Mouse (Mus musculus) liver, embryonic 11.5 days (tissue): ENCODE measurements around the gene Sorl1. TPM values are rescaled to one million over a fixed set of nuclear protein-coding genes. Genes with fewer than 3 reads are reported as not detected.

Source experiments
- ATAC-seq: fragments of 200-750 bp; cut with Nextera tagmentation; replicated peaks from 2 replicates; pipeline ENCODE4 v1.8.0; 2017; ENCODE audit warnings: moderate number of reproducible peaks, mild to moderate bottlenecking, moderate TSS enrichment, moderate library complexity; ENCODE audit not compliant: low FRiP score
- DNase-seq: peaks from one replicate; pipeline ENCODE4 v3.0.0-alpha.2; 2017; ENCODE audit warnings: low spot score
- H3K27ac ChIP-seq: fragments of 300-500 bp; sonication (generic); 2 replicates; pipeline ENCODE4 v1.5.1; 2014; ENCODE audit warnings: mild to moderate bottlenecking, low read depth, low read length, control low read depth
- H3K27me3 ChIP-seq: fragments of 300-500 bp; sonication (generic); replicated peaks from 2 replicates; pipeline ENCODE4 v1.6.1; 2014; ENCODE audit warnings: low read length, mixed read lengths; ENCODE audit not compliant: control insufficient read depth, insufficient read depth
- H3K36me3 ChIP-seq: fragments of 300-500 bp; sonication (generic); 2 replicates; pipeline ENCODE4 v1.6.1; 2014; ENCODE audit warnings: mild to moderate bottlenecking, low read length, moderate library complexity, mixed read lengths; ENCODE audit not compliant: control insufficient read depth, insufficient read depth
- H3K4me1 ChIP-seq: fragments of 300-500 bp; sonication (generic); replicated peaks from 2 replicates; pipeline ENCODE4 v1.6.1; 2014; ENCODE audit warnings: low read length, mixed read lengths; ENCODE audit not compliant: control insufficient read depth, insufficient read depth
- H3K4me2 ChIP-seq: fragments of 300-500 bp; sonication (generic); 2 replicates; pipeline ENCODE4 v1.6.1; 2014; ENCODE audit warnings: mild to moderate bottlenecking, control low read depth, moderate library complexity
- H3K4me3 ChIP-seq: fragments of 300-500 bp; sonication (generic); 2 replicates; pipeline ENCODE4 v1.5.1; 2014; ENCODE audit warnings: low read depth, low read length, control low read depth
- H3K9ac ChIP-seq: fragments of 300-500 bp; sonication (generic); 2 replicates; pipeline ENCODE4 v1.6.1; 2014; ENCODE audit warnings: low read depth, low read length, control low read depth
- H3K9me3 ChIP-seq: fragments of 300-500 bp; sonication (generic); 2 replicates; pipeline ENCODE4 v1.6.1; 2016; ENCODE audit warnings: low read length, inconsistent platforms, mixed read lengths; ENCODE audit not compliant: control insufficient read depth
- WGBS: fragments of 180-500 bp; shearing (Covaris S2); extraction: QIAGEN DNeasy Blood & Tissue Kit; methylation state at CpG from one replicate; pipeline ENCODE4 v1.1.7; 2014; 5-methylcytosine and 5-hydroxymethylcytosine counted together
- polyA plus RNA-seq: library from polyadenylated mRNA; unstranded; fragments of >200 nt; fragmentation: Nextera tagmentation; extraction: Ambion mirVana; gene quantifications from 2 replicates; pipeline ENCODE4 v1.2.1, GENCODE M21; 2014

Sorl1 gene
- polyA plus RNA-seq = 1.8 and 2.1 TPM in 2 replicates

GRCm38 (mm10) chr9:42123713-42124576 lies at the start of gene Sorl1:
Sorl1 (minus strand) TSS chr9:42124297.
- WGBS = 1% methylated on average over 84 of the region's 94 CpGs
- no peaks in the 10 kb centered on the region for H3K4me1 ChIP-seq
- peak; percentile 46 for DNase-seq
- peak within 1 kb of the TSS; percentile 91 for H3K4me2 ChIP-seq
- ATAC-seq = no peak; the same call in 1 of the 2 replicates
- H3K36me3 ChIP-seq = no peaks in the 10 kb centered on the region
- H3K4me3 ChIP-seq = peak within 1 kb of the TSS; percentile 63
- no peaks in the 10 kb centered on the region for H3K9me3 ChIP-seq
- H3K9ac ChIP-seq = peak within 1 kb of the TSS; percentile 56
- no peak within 1 kb of the TSS for H3K27ac ChIP-seq
- H3K27me3 ChIP-seq = peaks cover 33% of the 10 kb centered on the region

DNA sequence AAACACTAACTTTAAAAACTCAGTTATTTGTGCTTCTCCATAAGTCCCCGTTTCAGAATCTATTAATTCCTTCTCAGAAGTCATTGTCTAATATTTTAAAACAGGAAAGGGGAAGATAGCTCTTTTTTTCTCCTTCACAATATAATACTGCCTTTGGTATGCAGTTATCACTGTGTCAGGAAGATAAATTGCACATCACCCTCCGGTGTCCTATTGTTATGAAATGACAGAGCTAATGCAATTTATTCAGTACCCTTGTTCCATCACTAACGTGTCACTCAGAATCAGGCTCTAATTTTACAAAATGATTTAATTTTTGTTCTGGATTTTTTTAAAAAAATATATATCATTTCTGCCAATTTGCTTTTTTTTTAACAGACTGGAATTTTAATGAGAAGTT lies 49.7 kb upstream of the Sorl1 start:
- Histone ChIP-seq H3K27ac (no peak overlapping the region), H3K4me1 (no peaks in the 10 kb centered on the region), H3K4me2 (no peak overlapping the region), H3K9ac (no peak overlapping the region), H3K36me3 (no peaks in the 10 kb centered on the region), H3K27me3 (no peaks in the 10 kb centered on the region), H3K4me3 (no peak overlapping the region), H3K9me3 (no peaks in the 10 kb centered on the region)
- ATAC-seq (no peak), DNase-seq (no peak)
- WGBS = 63% methylated on average over 3 of the region's 3 CpGs

GRCm38 (mm10) chr9:42169491-42169890 lies 45.4 kb upstream of the Sorl1 start:
- 80% methylated on average over 8 of the region's 8 CpGs for WGBS
- Histone ChIP-seq H3K4me3 (no peak overlapping the region), H3K27me3 (no peaks in the 10 kb centered on the region), H3K9me3 (no peaks in the 10 kb centered on the region), H3K4me1 (no peaks in the 10 kb centered on the region), H3K9ac (no peak overlapping the region), H3K36me3 (no peaks in the 10 kb centered on the region), H3K4me2 (no peak overlapping the region), H3K27ac (no peak overlapping the region)
- ATAC-seq = no peak
- no peak for DNase-seq

DNA sequence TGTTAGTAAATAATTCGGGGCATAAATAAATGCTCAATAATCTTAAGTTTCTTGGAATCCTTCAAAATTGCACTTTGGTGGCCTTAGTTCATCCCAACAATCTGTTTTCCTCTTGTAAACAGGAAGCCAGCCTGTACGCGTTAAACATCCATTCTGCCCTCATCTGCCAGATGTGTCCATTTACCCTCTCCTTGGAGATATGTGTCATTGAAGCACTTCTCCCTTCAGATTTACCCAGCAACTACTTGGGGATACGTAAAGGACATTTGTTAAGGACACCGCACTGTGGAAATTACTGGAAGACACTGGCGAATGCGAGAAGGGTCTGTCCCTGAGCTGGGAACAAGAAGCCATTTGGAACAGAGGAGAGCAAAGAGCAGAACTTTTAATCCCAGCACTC lies 44.9 kb upstream of the Sorl1 start:
- no peaks in the 10 kb centered on the region for H3K4me1 ChIP-seq
- no peaks in the 10 kb centered on the region for H3K9me3 ChIP-seq
- no peak overlapping the region for H3K27ac ChIP-seq
- no peak for DNase-seq
- H3K36me3 ChIP-seq = no peaks in the 10 kb centered on the region
- H3K4me2 ChIP-seq = no peak overlapping the region
- no peak for ATAC-seq
- no peak overlapping the region for H3K9ac ChIP-seq
- 89% methylated on average over 7 of the region's 7 CpGs for WGBS
- H3K4me3 ChIP-seq = no peak overlapping the region
- no peaks in the 10 kb centered on the region for H3K27me3 ChIP-seq

- Histone ChIP-seq H3K9me3 (no peaks in the 10 kb centered on the region), H3K36me3 (no peaks in the 10 kb centered on the region), H3K27me3 (no peaks in the 10 kb centered on the region), H3K4me3 (no peak overlapping the region), H3K4me2 (no peak overlapping the region), H3K4me1 (no peaks in the 10 kb centered on the region), H3K9ac (no peak overlapping the region), H3K27ac (no peak overlapping the region)
- DNase-seq = no peak
- no peak for ATAC-seq
- 79% methylated on average over 2 of the region's 2 CpGs for WGBS
These were observed 40.8 kb upstream of the Sorl1 start for GRCm38 (mm10) chr9:42164930-42165329.

GRCm38 (mm10) chr9:42163011-42163410 lies 38.9 kb upstream of the Sorl1 start:
- Histone ChIP-seq H3K9ac (no peak overlapping the region), H3K4me2 (no peak overlapping the region), H3K27ac (no peak overlapping the region), H3K4me3 (no peak overlapping the region), H3K36me3 (no peaks in the 10 kb centered on the region), H3K27me3 (no peaks in the 10 kb centered on the region), H3K4me1 (no peaks in the 10 kb centered on the region), H3K9me3 (no peaks in the 10 kb centered on the region)
- 79% methylated on average over 4 of the region's 4 CpGs for WGBS
- DNase-seq (no peak), ATAC-seq (no peak)

DNA sequence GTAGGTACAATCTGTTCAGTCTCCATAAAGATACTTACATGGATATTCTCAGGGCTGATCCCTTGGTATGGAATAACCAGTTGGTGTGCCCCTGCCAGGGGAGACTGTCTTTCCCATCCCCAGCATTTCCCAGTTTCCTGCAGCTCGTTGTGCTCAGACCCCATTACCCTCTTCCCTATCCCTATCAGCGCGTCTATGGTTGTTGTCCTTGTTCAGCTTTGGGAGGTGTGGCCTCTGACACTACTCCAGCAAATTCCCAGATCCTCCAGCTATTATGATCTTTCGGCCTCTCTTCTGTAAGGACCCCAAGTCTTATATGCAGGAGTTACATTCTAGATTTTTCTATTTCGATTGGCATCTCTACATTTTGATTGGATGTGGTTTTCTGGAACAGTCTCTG lies 35.3 kb upstream of the Sorl1 start:
- ATAC-seq (no peak), DNase-seq (no peak)
- no peaks in the 10 kb centered on the region for H3K36me3 ChIP-seq
- no peak overlapping the region for H3K4me3 ChIP-seq
- WGBS = 55% methylated on average over 5 of the region's 5 CpGs
- H3K27ac ChIP-seq = no peak overlapping the region
- no peak overlapping the region for H3K4me2 ChIP-seq
- H3K27me3 ChIP-seq = no peaks in the 10 kb centered on the region
- no peak overlapping the region for H3K9ac ChIP-seq
- H3K4me1 ChIP-seq = no peaks in the 10 kb centered on the region
- no peaks in the 10 kb centered on the region for H3K9me3 ChIP-seq

DNA sequence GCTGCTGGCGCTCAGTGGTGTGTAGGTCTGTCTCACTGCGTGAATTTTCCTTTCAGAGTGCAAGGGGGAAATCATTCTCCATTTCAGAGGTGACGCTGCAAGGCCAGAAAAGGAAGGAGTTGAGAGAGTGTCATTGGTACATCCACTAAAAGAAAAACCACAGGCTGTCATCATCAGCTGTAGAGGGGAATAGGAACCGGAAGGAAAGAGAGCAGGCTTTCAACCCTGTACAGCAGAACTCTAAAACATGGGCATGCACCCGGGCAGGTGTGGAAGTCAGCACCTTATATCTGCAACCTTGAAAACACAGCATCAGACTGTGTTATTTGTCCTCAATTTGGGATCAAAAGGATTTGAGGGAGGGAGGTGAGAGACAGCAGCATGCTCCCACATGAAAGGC lies 34.6 kb upstream of the Sorl1 start:
- H3K9me3 ChIP-seq = no peaks in the 10 kb centered on the region
- H3K9ac ChIP-seq = no peak overlapping the region
- DNase-seq = no peak
- no peak overlapping the region for H3K4me2 ChIP-seq
- H3K36me3 ChIP-seq = no peaks in the 10 kb centered on the region
- no peaks in the 10 kb centered on the region for H3K4me1 ChIP-seq
- no peaks in the 10 kb centered on the region for H3K27me3 ChIP-seq
- ATAC-seq = no peak
- H3K27ac ChIP-seq = no peak overlapping the region
- H3K4me3 ChIP-seq = no peak overlapping the region
- 35% methylated on average over 5 of the region's 5 CpGs for WGBS

DNA sequence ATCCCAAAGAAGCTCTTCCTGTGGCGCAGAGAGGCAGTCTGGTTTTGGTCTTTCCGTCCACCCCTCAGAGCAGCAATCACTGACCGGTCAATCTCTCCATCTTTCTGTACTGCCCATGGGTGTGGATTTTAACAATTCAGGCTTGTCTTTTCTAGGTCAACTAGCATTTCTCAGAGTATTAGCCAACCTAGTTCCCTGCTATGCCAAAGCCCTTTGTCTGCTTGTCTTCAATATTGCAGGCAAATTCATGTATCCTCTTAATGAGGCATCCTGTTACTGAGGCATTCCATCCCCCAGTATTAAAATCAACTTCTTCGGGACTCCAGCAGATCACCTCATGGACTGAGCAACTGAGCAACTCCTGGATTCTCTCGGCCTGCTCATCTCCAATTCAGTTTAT lies 33.9 kb upstream of the Sorl1 start:
- Histone ChIP-seq H3K27ac (no peak overlapping the region), H3K9me3 (no peaks in the 10 kb centered on the region), H3K36me3 (no peaks in the 10 kb centered on the region), H3K9ac (no peak overlapping the region), H3K4me2 (no peak overlapping the region), H3K27me3 (no peaks in the 10 kb centered on the region), H3K4me1 (no peaks in the 10 kb centered on the region), H3K4me3 (no peak overlapping the region)
- 84% methylated on average over 5 of the region's 5 CpGs for WGBS
- DNase-seq (no peak), ATAC-seq (no peak)
